Mouse (Mus musculus) hindbrain, embryonic 16.5 days (tissue): ENCODE measurements at regions not wholly inside any gene's neighbourhood (a gene's known extent, or its start where the extent isn't known, plus 50 kb on each side); places are given as distances from the start of the nearest gene placed in this dataset.

Experiments
- ATAC-seq: fragments of 200-750 bp; cut with Nextera tagmentation; 2 replicates; pipeline ENCODE4 v1.8.0; 2017; ENCODE audit warnings: moderate TSS enrichment, moderate library complexity
- H3K27ac ChIP-seq: fragments of 300-500 bp; sonication (generic); 2 replicates; pipeline ENCODE4 v1.5.1; 2014; ENCODE audit warnings: low read depth, mild to moderate bottlenecking, control low read depth, low read length, moderate library complexity
- H3K27me3 ChIP-seq: fragments of 300-500 bp; sonication (generic); replicated peaks from 2 replicates; pipeline ENCODE4 v1.6.1; 2014; ENCODE audit warnings: low read length; ENCODE audit not compliant: control insufficient read depth, insufficient read depth
- H3K36me3 ChIP-seq: fragments of 300-500 bp; sonication (generic); 2 replicates; pipeline ENCODE4 v1.6.1; 2014; ENCODE audit warnings: mild to moderate bottlenecking, low read length, moderate library complexity, mixed read lengths; ENCODE audit not compliant: control insufficient read depth, insufficient read depth
- H3K4me1 ChIP-seq: fragments of 300-500 bp; sonication (generic); 2 replicates; pipeline ENCODE4 v1.6.1; 2014; ENCODE audit warnings: low read depth, low read length; ENCODE audit not compliant: control insufficient read depth, insufficient read depth
- H3K4me2 ChIP-seq: fragments of 300-500 bp; sonication (generic); 2 replicates; pipeline ENCODE4 v1.6.1; 2014; ENCODE audit warnings: mild to moderate bottlenecking, low read length, control low read depth, moderate library complexity
- H3K4me3 ChIP-seq: fragments of 300-500 bp; sonication (generic); 2 replicates; pipeline ENCODE4 v1.5.1; 2014; ENCODE audit warnings: mild to moderate bottlenecking, low read length, control low read depth, moderate library complexity
- H3K9ac ChIP-seq: fragments of 300-500 bp; sonication (generic); 2 replicates; pipeline ENCODE4 v1.6.1; 2014; ENCODE audit warnings: low read depth, mild to moderate bottlenecking, control low read depth, low read length, moderate library complexity
- H3K9me3 ChIP-seq: fragments of 300-500 bp; sonication (generic); 2 replicates; pipeline ENCODE4 v1.6.1; 2014; ENCODE audit warnings: mild to moderate bottlenecking, low read length, moderate library complexity; ENCODE audit not compliant: control insufficient read depth
- WGBS: fragments of 180-500 bp; shearing (Covaris S2); extraction: QIAGEN DNeasy Blood & Tissue Kit; methylation state at CpG from one replicate; pipeline ENCODE4 v1.1.7; 2014; 5-methylcytosine and 5-hydroxymethylcytosine counted together

- no peaks in the 10 kb centered on the region for H3K27me3 ChIP-seq
- no peaks in the 10 kb centered on the region for H3K4me1 ChIP-seq
- H3K36me3 ChIP-seq = no peaks in the 10 kb centered on the region
- no peak overlapping the region for H3K4me3 ChIP-seq
- H3K9me3 ChIP-seq = no peaks in the 10 kb centered on the region
- no peak overlapping the region for H3K9ac ChIP-seq
- ATAC-seq = no peak
- 89% methylated on average over 2 of the region's 2 CpGs for WGBS
- H3K27ac ChIP-seq = no peak overlapping the region
- H3K4me2 ChIP-seq = no peak overlapping the region
Measured at GRCm38 (mm10) chr11:38155706-38156105, 919.9 kb upstream of the Tenm2 start.

GRCm38 (mm10) chr11:38143436-38143835 lies 907.7 kb upstream of the Tenm2 start:
- no peaks in the 10 kb centered on the region for H3K27me3 ChIP-seq
- H3K9ac ChIP-seq = no peak overlapping the region
- no peaks in the 10 kb centered on the region for H3K9me3 ChIP-seq
- no peak overlapping the region for H3K4me2 ChIP-seq
- WGBS = 83% methylated on average over 2 of the region's 2 CpGs
- no peak for ATAC-seq
- no peak overlapping the region for H3K4me3 ChIP-seq
- no peaks in the 10 kb centered on the region for H3K4me1 ChIP-seq
- no peaks in the 10 kb centered on the region for H3K36me3 ChIP-seq
- no peak overlapping the region for H3K27ac ChIP-seq

- Histone ChIP-seq H3K27me3 (no peaks in the 10 kb centered on the region), H3K27ac (no peak overlapping the region), H3K36me3 (no peaks in the 10 kb centered on the region), H3K4me2 (no peak overlapping the region), H3K4me1 (no peaks in the 10 kb centered on the region), H3K4me3 (no peak overlapping the region), H3K9ac (no peak overlapping the region), H3K9me3 (no peaks in the 10 kb centered on the region)
- ATAC-seq = no peak
Measured at GRCm38 (mm10) chr11:38128851-38129250, 893.1 kb upstream of the Tenm2 start.

- no peak for ATAC-seq
- H3K27ac ChIP-seq = no peak overlapping the region
- no peaks in the 10 kb centered on the region for H3K9me3 ChIP-seq
- H3K4me3 ChIP-seq = no peak overlapping the region
- no peak overlapping the region for H3K4me2 ChIP-seq
- H3K9ac ChIP-seq = no peak overlapping the region
- H3K36me3 ChIP-seq = no peaks in the 10 kb centered on the region
- H3K4me1 ChIP-seq = no peaks in the 10 kb centered on the region
- H3K27me3 ChIP-seq = no peaks in the 10 kb centered on the region
- 84% methylated on average over 2 of the region's 2 CpGs for WGBS
Measured at GRCm38 (mm10) chr11:38123789-38124330, 888.1 kb upstream of the Tenm2 start.

GRCm38 (mm10) chr11:38122474-38122873 lies 886.7 kb upstream of the Tenm2 start:
- Histone ChIP-seq H3K4me2 (no peak overlapping the region), H3K27me3 (no peaks in the 10 kb centered on the region), H3K36me3 (no peaks in the 10 kb centered on the region), H3K4me3 (no peak overlapping the region), H3K9ac (no peak overlapping the region), H3K4me1 (no peaks in the 10 kb centered on the region), H3K27ac (no peak overlapping the region), H3K9me3 (no peaks in the 10 kb centered on the region)
- no peak for ATAC-seq
- WGBS = 47% methylated on average over 1 of the region's 1 CpGs

- Histone ChIP-seq H3K4me3 (peak overlapping the region; percentile 11), H3K27me3 (no peaks in the 10 kb centered on the region), H3K36me3 (no peaks in the 10 kb centered on the region), H3K4me1 (no peaks in the 10 kb centered on the region), H3K4me2 (peak overlapping the region; percentile 35), H3K27ac (no peak overlapping the region), H3K9me3 (no peaks in the 10 kb centered on the region), H3K9ac (no peak overlapping the region; the same call in 1 of the 2 replicates)
- no peak for ATAC-seq
- 18% methylated on average over 8 of the region's 8 CpGs for WGBS
Measured at GRCm38 (mm10) chr11:38121051-38121616, 885.4 kb upstream of the Tenm2 start.

- Histone ChIP-seq H3K9ac (no peak overlapping the region), H3K4me1 (no peaks in the 10 kb centered on the region), H3K9me3 (no peaks in the 10 kb centered on the region), H3K4me2 (no peak overlapping the region), H3K36me3 (no peaks in the 10 kb centered on the region), H3K27ac (no peak overlapping the region), H3K4me3 (no peak overlapping the region), H3K27me3 (no peaks in the 10 kb centered on the region)
- 78% methylated on average over 5 of the region's 5 CpGs for WGBS
- no peak for ATAC-seq
Measured at GRCm38 (mm10) chr11:38117741-38118140, 882.0 kb upstream of the Tenm2 start.

- Histone ChIP-seq H3K27me3 (no peaks in the 10 kb centered on the region), H3K36me3 (no peaks in the 10 kb centered on the region), H3K27ac (no peak overlapping the region), H3K9ac (no peak overlapping the region), H3K4me2 (no peak overlapping the region), H3K4me3 (no peak overlapping the region), H3K9me3 (no peaks in the 10 kb centered on the region), H3K4me1 (no peaks in the 10 kb centered on the region)
- ATAC-seq = no peak
- WGBS = 83% methylated on average over 2 of the region's 2 CpGs
Measured at GRCm38 (mm10) chr11:38092202-38092601, 856.4 kb upstream of the Tenm2 start.

GRCm38 (mm10) chr11:38075171-38075732 lies 839.5 kb upstream of the Tenm2 start:
- Histone ChIP-seq H3K4me2 (peak overlapping the region; percentile 20), H3K27ac (no peak overlapping the region), H3K4me1 (no peaks in the 10 kb centered on the region), H3K27me3 (no peaks in the 10 kb centered on the region), H3K4me3 (no peak overlapping the region), H3K9me3 (no peaks in the 10 kb centered on the region), H3K9ac (no peak overlapping the region), H3K36me3 (no peaks in the 10 kb centered on the region)
- no peak; the same call in 1 of the 2 replicates for ATAC-seq
- 63% methylated on average over 11 of the region's 11 CpGs for WGBS
